ENCODE assay signal across 10 mouse cellular contexts in genomic region chr19:53859149-53859548, GRCm38 (mm10). TPM values are rescaled to one million over a fixed set of nuclear protein-coding genes. Genes with fewer than 3 reads are reported as not detected.
DNase-seq lines count a peak whose midpoint lies in the region; ATAC-seq and TF ChIP-seq lines count a peak whose summit lies in the region.
"Had no signal": no experiment of that assay in that cellular context is flagged by ENCODE, and none has a peak within 500 bp of the region (broad histone marks: within the 10 kb centered on the region; RNA-seq: fewer than 3 reads in every experiment).

No protein-coding gene starts in this region.

- H3K27ac ChIP-seq in ES-Bruce4 (ENCODE audit: insufficient read depth, low read length): no peak overlapping the region
- H3K27ac ChIP-seq in intestine, embryonic 16.5 days (ENCODE audit: low read length): peak overlapping the region; percentile 82
- 0 out of 2 replicates have a peak overlapping the region, but pooled peaks have one; percentile 10 for H3K27ac ChIP-seq in lung, embryonic 15.5 days
- no peak overlapping the region for H3K27ac ChIP-seq in gastrocnemius, adult 2 months

- no peaks in the 10 kb centered on the region for H3K4me1 ChIP-seq in ES-Bruce4 (ENCODE audit: control insufficient read depth, insufficient read depth, low read length)
- H3K4me1 ChIP-seq in intestine, embryonic 16.5 days (ENCODE audit: control insufficient read depth, insufficient read depth, low read length): peaks cover 5% of the 10 kb centered on the region
- H3K4me1 ChIP-seq in lung, embryonic 15.5 days: peaks cover 21% of the 10 kb centered on the region

- TF ChIP-seq CTCF in ES-Bruce4 (IDR thresholded peaks at IDR 0.05; ENCODE audit: low read depth, low read length): no peak
- no peak for TF ChIP-seq CTCF in gastrocnemius, adult 2 months (IDR thresholded peaks at IDR 0.05)

- no peak for TF ChIP-seq POLR2A in ES-Bruce4 (IDR thresholded peaks at IDR 0.05; ENCODE audit: insufficient read depth, low read length)

- WGBS in intestine, embryonic 16.5 days: 26% methylated on average over 9 of the region's 9 CpGs
- WGBS in lung, embryonic 15.5 days: 27% methylated on average over 9 of the region's 9 CpGs

- no peaks in the 10 kb centered on the region for H3K27me3 ChIP-seq in ES-Bruce4 (ENCODE audit: control insufficient read depth, insufficient read depth, low read length, poor library complexity, severe bottlenecking)
- no peaks in the 10 kb centered on the region for H3K27me3 ChIP-seq in intestine, embryonic 16.5 days (replicated peaks; ENCODE audit: control insufficient read depth, insufficient read depth, low read length)
- H3K27me3 ChIP-seq in lung, embryonic 15.5 days: no peaks in the 10 kb centered on the region

- peak; percentile 92 for ATAC-seq in intestine, embryonic 16.5 days
- ATAC-seq in lung, embryonic 15.5 days (ENCODE audit: borderline replicate concordance, extremely low read depth, low FRiP score, low TSS enrichment): peak; percentile 44; the same call in 1 of the 2 replicates
- ATAC-seq: midbrain, embryonic 16.5 days had no signal

- no peak overlapping the region for H3K9ac ChIP-seq in ES-Bruce4 (ENCODE audit: low read depth, poor library complexity, severe bottlenecking)
- H3K9ac ChIP-seq in intestine, embryonic 16.5 days (ENCODE audit: low read depth, low read length): peak overlapping the region; percentile 32; the same call in 1 of the 2 replicates
- H3K9ac ChIP-seq in lung, embryonic 15.5 days: no peak overlapping the region

- peak overlapping the region; percentile 34 for H3K4me2 ChIP-seq in intestine, embryonic 16.5 days (ENCODE audit: low read depth, low read length)
- H3K4me2 ChIP-seq in lung, embryonic 15.5 days: no peak overlapping the region

- DNase-seq in embryo, embryonic 9.5 days (ENCODE audit: extremely low spot score): peak; percentile 47
- DNase-seq in embryo, embryonic 11 days: no peak
- DNase-seq in left cerebral cortex, postnatal 36 days (ENCODE audit: low spot score in 2 of 2): no peak
- no peak for DNase-seq in adrenal gland, postnatal 4 days (ENCODE audit: low spot score in 2 of 2)
- DNase-seq in gastrocnemius, adult 2 months: no peak
- DNase-seq: adrenal gland, postnatal 25 days had no signal

- no peak for TF ChIP-seq EP300 in ES-Bruce4 (IDR thresholded peaks at IDR 0.05; ENCODE audit: insufficient read depth, low read depth, low read length)

- H3K9me3 ChIP-seq in ES-Bruce4 (replicated peaks; ENCODE audit: control insufficient read depth, insufficient read depth, low read length, poor library complexity, severe bottlenecking): no peaks in the 10 kb centered on the region
- H3K9me3 ChIP-seq in intestine, embryonic 16.5 days (ENCODE audit: control insufficient read depth, low read length): no peaks in the 10 kb centered on the region
- no peaks in the 10 kb centered on the region for H3K9me3 ChIP-seq in lung, embryonic 15.5 days

- intact Hi-C loops in left cerebral cortex, postnatal 36 days (cut with DNase I): no loop called here
- intact Hi-C loops in gastrocnemius, adult 2 months (cut with DNase I): no loop called here

- H3K4me3 ChIP-seq in ES-Bruce4 (ENCODE audit: low read depth, low read length): peak overlapping the region; percentile 66
- H3K4me3 ChIP-seq in intestine, embryonic 16.5 days (ENCODE audit: low read length): peak overlapping the region; percentile 20; the same call in 1 of the 2 replicates
- no peak overlapping the region for H3K4me3 ChIP-seq in lung, embryonic 15.5 days
- no peak overlapping the region for H3K4me3 ChIP-seq in gastrocnemius, adult 2 months

- H3K36me3 ChIP-seq in ES-Bruce4 (ENCODE audit: control insufficient read depth, insufficient read depth, low read length, poor library complexity, severe bottlenecking): no peaks in the 10 kb centered on the region
- no peaks in the 10 kb centered on the region for H3K36me3 ChIP-seq in intestine, embryonic 16.5 days (ENCODE audit: control insufficient read depth, insufficient read depth, low read length)
- H3K36me3 ChIP-seq in lung, embryonic 15.5 days: no peaks in the 10 kb centered on the region

RNA-seq across cellular contexts. Expression of gene Pdcd4, which starts 32.9 kb away (rescaled TPM):
- polyA plus RNA-seq in ES-Bruce4 (2011; ENCODE audit: insufficient read depth, insufficient read length, low read depth, missing spikeins): 71.8 and 78.8 TPM in 2 replicates
- polyA plus RNA-seq in intestine, embryonic 16.5 days (2015; fragmentation: Nextera tagmentation; extraction: Ambion mirVana): 65.7 and 72.7 TPM in 2 replicates
- 87.7 and 89.7 TPM in 2 replicates for polyA plus RNA-seq in lung, embryonic 15.5 days (2015; fragmentation: Nextera tagmentation; extraction: Ambion mirVana)
- total RNA-seq in left cerebral cortex, postnatal 36 days (2021): 100 to 1,000 TPM in 1 of 2 experiments, 10 to 100 TPM in 1; 98.6 to 113 TPM
- total RNA-seq in adrenal gland, postnatal 4 days (2021): 100 to 1,000 TPM; 118 to 128 TPM
- total RNA-seq in gastrocnemius, adult 2 months (2021): 10 to 100 TPM; 14.8 to 16.8 TPM

Comparison
In these comparisons a context has a peak if more than half of its experiments do, and no peak if none do; other contexts are left out.
1. H3K27ac ChIP-seq: peak in intestine, embryonic 16.5 days (single experiment) and lung, embryonic 15.5 days (single experiment); none in ES-Bruce4 (single experiment) and gastrocnemius, adult 2 months (single experiment).
2. H3K4me3 ChIP-seq: peak in ES-Bruce4 (single experiment) and intestine, embryonic 16.5 days (single experiment); none in lung, embryonic 15.5 days (single experiment) and gastrocnemius, adult 2 months (single experiment).
3. RNA of gene Pdcd4, which starts 32.9 kb away (total RNA-seq): 118 to 128 TPM in adrenal gland, postnatal 4 days and 98.6 to 113 TPM in left cerebral cortex, postnatal 36 days; 14.8 to 16.8 TPM in gastrocnemius, adult 2 months; every median in the first group is over 4 times any median in the second.